Mouse (Mus musculus) ES-E14 (cell line): ENCODE measurements at regions not wholly inside any gene's neighbourhood (a gene's known extent, or its start where the extent isn't known, plus 50 kb on each side); places are given as distances from the start of the nearest gene placed in this dataset.

Experiments used
- CHD2 ChIP-seq: IDR thresholded peaks from 2 replicates; pipeline ENCODE4 v1.6.1; 2014; ENCODE audit warnings: mild to moderate bottlenecking, low read depth, low read length, inconsistent platforms
- ZNF384 ChIP-seq: IDR thresholded peaks from 2 replicates; pipeline ENCODE4 v1.6.1; 2012; ENCODE audit warnings: low read depth, low read length, inconsistent platforms

- TF ChIP-seq CHD2 (no peak), ZNF384 (no peak)
Measured at GRCm38 (mm10) chr13:60467821-60468579, 133.7 kb upstream of the Dapk1 start.
